Mouse (Mus musculus) MN1 (cell line): Measurements from ENCODE around the gene Gbp7.
"Not testable (repeated sequence)": the region's sequence is repeated elsewhere in the genome, so short reads cannot be mapped to it uniquely, and the experiment has no call there.

Source experiments
- DNase-seq: peaks from one replicate; pipeline ENCODE4 v3.0.0-alpha.2; 2016; ENCODE audit warnings: low spot score

Gene Gbp7

GRCm38 (mm10) chr3:142561045-142561646 is 31.0 kb downstream of the Gbp7 start:
- DNase-seq: no peak

- DNase-seq: no peak
These were observed 31.5 kb downstream of the Gbp7 start for GRCm38 (mm10) chr3:142561666-142562065.

GRCm38 (mm10) chr3:142567490-142567889 is 37.3 kb downstream of the Gbp7 start:
- not testable (repeated sequence) for DNase-seq

- no peak for DNase-seq
These were observed 40.6 kb downstream of the Gbp7 start for GRCm38 (mm10) chr3:142570738-142571137.

GRCm38 (mm10) chr3:142577108-142577507 is 47.0 kb downstream of the Gbp7 start:
- DNase-seq: no peak

- no peak for DNase-seq
These were observed 48.2 kb downstream of the Gbp7 start for GRCm38 (mm10) chr3:142578342-142578741.

- no peak for DNase-seq
These were observed 52.9 kb downstream of the Gbp7 start for GRCm38 (mm10) chr3:142583067-142583466.

GRCm38 (mm10) chr3:142587386-142587785 is 57.2 kb downstream of the Gbp7 start:
- DNase-seq: no peak

GRCm38 (mm10) chr3:142588888-142589287 is 58.7 kb downstream of the Gbp7 start:
- DNase-seq: no peak

GRCm38 (mm10) chr3:142590431-142591067 is 60.4 kb downstream of the Gbp7 start:
- no peak for DNase-seq

- no peak for DNase-seq
These were observed 64.4 kb downstream of the Gbp7 start, which contains the start of gene Gbp2b for GRCm38 (mm10) chr3:142594547-142594946. Gbp2b (plus strand) TSS chr3:142594847.

GRCm38 (mm10) chr3:142597923-142598322 is 67.8 kb downstream of the Gbp7 start:
- no peak for DNase-seq
